Mouse (Mus musculus): ENCODE data around the gene Rab35. TPM values are rescaled to one million over a fixed set of nuclear protein-coding genes. Genes with fewer than 3 reads are reported as not detected.

Gene Rab35
- 85.9 and 95.8 TPM in 2 replicates for polyA plus RNA-seq (2012; rRNA removed)

GRCm38 (mm10) chr5:115631505-115632357, at the start of gene Rab35:
Gene Rab35 (plus strand): TSS chr5:115631908.

Other genes starting within 250 kb of the Rab35 start
- 198 and 249 TPM in 2 replicates for gene Msi1, start 202.3 kb upstream of the Rab35 start, polyA plus RNA-seq (2012; rRNA removed)
- not detected in 2 replicates for gene Pla2g1b, start 165.6 kb upstream of the Rab35 start, polyA plus RNA-seq (2012; rRNA removed)
- gene Sirt4, start 147.2 kb upstream of the Rab35 start, polyA plus RNA-seq (2012; rRNA removed): 71.3 and 77.1 TPM in 2 replicates
- 46.4 and 65.5 TPM in 2 replicates for gene Pxn, start 125.2 kb upstream of the Rab35 start, polyA plus RNA-seq (2012; rRNA removed)
- gene Rplp0, start 72.4 kb upstream of the Rab35 start, polyA plus RNA-seq (2012; rRNA removed): 2,099 and 2,123 TPM in 2 replicates
- 44.5 and 48.6 TPM in 2 replicates for gene Gcn1l1, start 66.7 kb upstream of the Rab35 start, polyA plus RNA-seq (2012; rRNA removed)
- gene Bicdl1, start 99.7 kb downstream of the Rab35 start, polyA plus RNA-seq (2012; rRNA removed): 149 and 155 TPM in 2 replicates
- 10.2 and 10.6 TPM in 2 replicates for gene Cit, start 213.4 kb downstream of the Rab35 start, polyA plus RNA-seq (2012; rRNA removed)

Data from central nervous system, embryonic 14 days (tissue).